In the genomic region with DNA sequence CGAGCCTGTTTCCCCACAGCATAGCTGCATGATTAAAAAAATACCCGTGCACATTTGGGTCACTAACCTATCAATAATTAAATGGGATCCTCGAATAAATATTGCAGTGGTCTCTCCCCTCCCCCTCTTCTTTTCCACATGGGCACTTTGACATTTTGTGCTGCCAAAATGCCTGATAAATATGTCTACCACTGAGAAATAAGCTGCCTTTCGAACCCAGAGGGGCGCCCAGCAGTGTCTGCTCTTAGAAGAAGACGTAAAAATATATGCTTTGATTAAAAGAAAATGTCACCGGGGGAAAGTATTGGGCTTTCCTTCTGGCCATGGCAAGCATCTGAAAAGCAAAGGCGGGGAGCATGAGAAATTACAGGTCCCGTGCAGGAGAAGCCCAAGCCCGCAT, we compare ENCODE assay signal across 19 mouse cellular contexts.
DNase-seq lines count a peak whose midpoint lies in the region; ATAC-seq and TF ChIP-seq lines count a peak whose summit lies in the region.
"Had no signal": no experiment of that assay in that cellular context is flagged by ENCODE, and none has a peak within 500 bp of the region (broad histone marks: within the 10 kb centered on the region; RNA-seq: fewer than 3 reads in every experiment).

No protein-coding gene starts in this region.

- no peak overlapping the region for H3K4me2 ChIP-seq in forebrain, embryonic 12.5 days
- no peak overlapping the region for H3K4me2 ChIP-seq in midbrain, embryonic 14.5 days (ENCODE audit: low read length)
- no peak overlapping the region for H3K4me2 ChIP-seq in midbrain, embryonic 11.5 days
- H3K4me2 ChIP-seq: forebrain, embryonic 13.5 days; heart, embryonic 11.5 days; hindbrain, embryonic 12.5 days had no signal

- TF ChIP-seq POLR2A in brain, embryonic 14.5 days (IDR thresholded peaks at IDR 0.05; ENCODE audit: borderline replicate concordance, extremely low read depth, insufficient read depth, insufficient read length, poor library complexity, severe bottlenecking): no peak

- no peak overlapping the region for H3K9ac ChIP-seq in forebrain, embryonic 12.5 days
- no peak overlapping the region for H3K9ac ChIP-seq in midbrain, embryonic 14.5 days (replicated peaks; ENCODE audit: low read length)
- H3K9ac ChIP-seq in midbrain, embryonic 11.5 days (ENCODE audit: low read length): no peak overlapping the region
- H3K9ac ChIP-seq: forebrain, embryonic 13.5 days; hindbrain, embryonic 12.5 days had no signal

- 0 out of 2 replicates have a peak, but pooled peaks cover 2% of the 10 kb centered on the region for H3K9me3 ChIP-seq in forebrain, embryonic 10.5 days
- no peaks in the 10 kb centered on the region for H3K9me3 ChIP-seq in forebrain, embryonic 12.5 days
- H3K9me3 ChIP-seq in midbrain, embryonic 14.5 days (ENCODE audit: control insufficient read depth, low read length): no peaks in the 10 kb centered on the region
- no peaks in the 10 kb centered on the region for H3K9me3 ChIP-seq in midbrain, embryonic 11.5 days (ENCODE audit: control insufficient read depth, low read length)
- H3K9me3 ChIP-seq: forebrain, embryonic 13.5 days; hindbrain, embryonic 12.5 days had no signal

- TF ChIP-seq CTCF in brain, embryonic 14.5 days (IDR thresholded peaks at IDR 0.05; ENCODE audit: borderline replicate concordance, extremely low read depth, insufficient read depth, insufficient read length): no peak

- no peaks in the 10 kb centered on the region for H3K27me3 ChIP-seq in forebrain, embryonic 10.5 days (ENCODE audit: poor library complexity, severe bottlenecking)
- no peaks in the 10 kb centered on the region for H3K27me3 ChIP-seq in forebrain, embryonic 12.5 days
- H3K27me3 ChIP-seq in midbrain, embryonic 14.5 days (ENCODE audit: control insufficient read depth, insufficient read depth, low read length): no peaks in the 10 kb centered on the region
- H3K27me3 ChIP-seq in midbrain, embryonic 11.5 days (ENCODE audit: control insufficient read depth, insufficient read depth, low read length): no peaks in the 10 kb centered on the region
- H3K27me3 ChIP-seq: forebrain, embryonic 13.5 days; hindbrain, embryonic 12.5 days had no signal

- no peaks in the 10 kb centered on the region for H3K4me1 ChIP-seq in forebrain, embryonic 10.5 days
- H3K4me1 ChIP-seq in forebrain, embryonic 12.5 days: no peaks in the 10 kb centered on the region
- no peaks in the 10 kb centered on the region for H3K4me1 ChIP-seq in midbrain, embryonic 14.5 days (ENCODE audit: control insufficient read depth, insufficient read depth, low read length)
- no peaks in the 10 kb centered on the region for H3K4me1 ChIP-seq in midbrain, embryonic 11.5 days (ENCODE audit: control insufficient read depth, insufficient read depth, low read length)
- H3K4me1 ChIP-seq: forebrain, embryonic 13.5 days; hindbrain, embryonic 12.5 days had no signal

- H3K27ac ChIP-seq in forebrain, embryonic 10.5 days: no peak overlapping the region
- H3K27ac ChIP-seq in forebrain, embryonic 12.5 days: no peak overlapping the region
- H3K27ac ChIP-seq in midbrain, embryonic 14.5 days (replicated peaks; ENCODE audit: low read depth, low read length): no peak overlapping the region
- H3K27ac ChIP-seq in midbrain, embryonic 11.5 days (ENCODE audit: low read depth, low read length): no peak overlapping the region
- H3K27ac ChIP-seq: forebrain, embryonic 13.5 days; hindbrain, embryonic 12.5 days; hindbrain, postnatal 0 days had no signal

- DNase-seq in forebrain, embryonic 10.5 days (ENCODE audit: extremely low spot score, low spot score): peak; percentile 2
- DNase-seq in midbrain, embryonic 14.5 days: peak; percentile 53
- DNase-seq in midbrain, embryonic 11.5 days (ENCODE audit: low spot score, missing footprints): no peak
- peak; percentile 40 for DNase-seq in brain, embryonic 14.5 days (ENCODE audit: low read depth)
- no peak for DNase-seq in gastrocnemius, postnatal 25 days
- DNase-seq: adrenal gland, adult 8-10 months; adrenal gland, postnatal 25 days; cerebellum, adult 18-20 months; cerebellum, adult 9-10 months; cerebellum, postnatal 14 days; gastrocnemius, postnatal 10 days had no signal

- H3K4me3 ChIP-seq in forebrain, embryonic 10.5 days: no peak overlapping the region
- H3K4me3 ChIP-seq in forebrain, embryonic 12.5 days (replicated peaks): no peak overlapping the region
- no peak overlapping the region for H3K4me3 ChIP-seq in midbrain, embryonic 14.5 days (replicated peaks; ENCODE audit: low read depth, low read length)
- no peak overlapping the region for H3K4me3 ChIP-seq in midbrain, embryonic 11.5 days (ENCODE audit: low read depth, low read length)
- H3K4me3 ChIP-seq: forebrain, embryonic 13.5 days; hindbrain, embryonic 12.5 days had no signal

- no peak for ATAC-seq in forebrain, embryonic 12.5 days (ENCODE audit: low FRiP score)
- no peak; the same call in 1 of the 2 replicates for ATAC-seq in midbrain, embryonic 14.5 days (ENCODE audit: low FRiP score, low TSS enrichment)
- ATAC-seq in midbrain, embryonic 11.5 days (ENCODE audit: low FRiP score): no peak
- ATAC-seq: activated CD4-positive, CD25-positive, alpha-beta regulatory T cell, adult 4 months; forebrain, embryonic 13.5 days; forebrain, embryonic 16.5 days; hindbrain, postnatal 0 days; inflammation-experienced regulatory T-cells, adult 6 months had no signal

- no peaks in the 10 kb centered on the region for H3K36me3 ChIP-seq in forebrain, embryonic 10.5 days (replicated peaks)
- no peaks in the 10 kb centered on the region for H3K36me3 ChIP-seq in forebrain, embryonic 12.5 days (replicated peaks)
- H3K36me3 ChIP-seq in midbrain, embryonic 14.5 days (ENCODE audit: control insufficient read depth, insufficient read depth, low read length): no peaks in the 10 kb centered on the region
- no peaks in the 10 kb centered on the region for H3K36me3 ChIP-seq in midbrain, embryonic 11.5 days (ENCODE audit: control insufficient read depth, insufficient read depth, low read length)
- H3K36me3 ChIP-seq: hindbrain, embryonic 12.5 days had no signal

- WGBS in forebrain, embryonic 10.5 days: 92% methylated on average over 10 of the region's 10 CpGs
- 86% methylated on average over 10 of the region's 10 CpGs for WGBS in forebrain, embryonic 12.5 days
- 65% methylated on average over 10 of the region's 10 CpGs for WGBS in midbrain, embryonic 14.5 days
- 89% methylated on average over 10 of the region's 10 CpGs for WGBS in midbrain, embryonic 11.5 days

Comparison
In these comparisons a context has a peak if more than half of its experiments do, and no peak if none do; other contexts are left out.
1. DNase-seq: peak in forebrain, embryonic 10.5 days (single experiment), midbrain, embryonic 14.5 days (single experiment) and brain, embryonic 14.5 days (single experiment); none in midbrain, embryonic 11.5 days (single experiment) and gastrocnemius, postnatal 25 days (single experiment).